Mouse (Mus musculus): ENCODE measurements at regions not wholly inside any gene's neighbourhood (a gene's known extent, or its start where the extent isn't known, plus 50 kb on each side); places are given as distances from the start of the nearest gene placed in this dataset.

- H3K4me1 ChIP-seq (ENCODE audit: control insufficient read depth, insufficient read depth, low read length): no peaks in the 10 kb centered on the region
- H3K27me3 ChIP-seq (ENCODE audit: control insufficient read depth, insufficient read depth, low read length): no peaks in the 10 kb centered on the region
- no peaks in the 10 kb centered on the region for H3K36me3 ChIP-seq (ENCODE audit: control insufficient read depth, insufficient read depth, low read length)
- H3K4me3 ChIP-seq (ENCODE audit: control insufficient read depth, low read depth, low read length): no peak overlapping the region
- no peak overlapping the region for H3K27ac ChIP-seq (ENCODE audit: control insufficient read depth, insufficient read depth, low read depth, low read length)
- no peak for TF ChIP-seq CTCF (IDR thresholded peaks at IDR 0.05; ENCODE audit: control insufficient read depth, insufficient read depth, insufficient replicate concordance, low read depth, low read length)
- TF ChIP-seq POLR2A (IDR thresholded peaks at IDR 0.05; ENCODE audit: control insufficient read depth, low read depth, low read length): no peak
These were observed 188.5 kb upstream of the Adra1b start for GRCm38 (mm10) chr11:44089514-44089913.

- H3K27ac ChIP-seq (ENCODE audit: control insufficient read depth, insufficient read depth, low read depth, low read length): no peak overlapping the region
- no peak overlapping the region for H3K4me3 ChIP-seq (ENCODE audit: control insufficient read depth, low read depth, low read length)
- no peak for TF ChIP-seq CTCF (IDR thresholded peaks at IDR 0.05; ENCODE audit: control insufficient read depth, insufficient read depth, insufficient replicate concordance, low read depth, low read length)
- no peak for TF ChIP-seq POLR2A (IDR thresholded peaks at IDR 0.05; ENCODE audit: control insufficient read depth, low read depth, low read length)
- no peaks in the 10 kb centered on the region for H3K27me3 ChIP-seq (ENCODE audit: control insufficient read depth, insufficient read depth, low read length)
- H3K4me1 ChIP-seq (ENCODE audit: control insufficient read depth, insufficient read depth, low read length): no peaks in the 10 kb centered on the region
- H3K36me3 ChIP-seq (ENCODE audit: control insufficient read depth, insufficient read depth, low read length): no peaks in the 10 kb centered on the region
These were observed 194.3 kb upstream of the Adra1b start for GRCm38 (mm10) chr11:44095280-44095679.

- no peak for TF ChIP-seq CTCF (IDR thresholded peaks at IDR 0.05; ENCODE audit: control insufficient read depth, insufficient read depth, insufficient replicate concordance, low read depth, low read length)
- TF ChIP-seq POLR2A (IDR thresholded peaks at IDR 0.05; ENCODE audit: control insufficient read depth, low read depth, low read length): no peak
- H3K4me3 ChIP-seq (ENCODE audit: control insufficient read depth, low read depth, low read length): no peak overlapping the region
- no peaks in the 10 kb centered on the region for H3K27me3 ChIP-seq (ENCODE audit: control insufficient read depth, insufficient read depth, low read length)
- no peaks in the 10 kb centered on the region for H3K36me3 ChIP-seq (ENCODE audit: control insufficient read depth, insufficient read depth, low read length)
- no peaks in the 10 kb centered on the region for H3K4me1 ChIP-seq (ENCODE audit: control insufficient read depth, insufficient read depth, low read length)
- H3K27ac ChIP-seq (ENCODE audit: control insufficient read depth, insufficient read depth, low read depth, low read length): no peak overlapping the region
These were observed 202.3 kb upstream of the Adra1b start for GRCm38 (mm10) chr11:44103188-44103840.

GRCm38 (mm10) chr11:44103841-44104191, 202.8 kb upstream of the Adra1b start:
- no peak for TF ChIP-seq POLR2A (IDR thresholded peaks at IDR 0.05; ENCODE audit: control insufficient read depth, low read depth, low read length)
- TF ChIP-seq CTCF (IDR thresholded peaks at IDR 0.05; ENCODE audit: control insufficient read depth, insufficient read depth, insufficient replicate concordance, low read depth, low read length): no peak
- Histone ChIP-seq H3K4me3 (ENCODE audit: control insufficient read depth, low read depth, low read length) (no peak overlapping the region), H3K27ac (ENCODE audit: control insufficient read depth, insufficient read depth, low read depth, low read length) (no peak overlapping the region), H3K36me3 (ENCODE audit: control insufficient read depth, insufficient read depth, low read length) (no peaks in the 10 kb centered on the region), H3K4me1 (ENCODE audit: control insufficient read depth, insufficient read depth, low read length) (no peaks in the 10 kb centered on the region), H3K27me3 (ENCODE audit: control insufficient read depth, insufficient read depth, low read length) (no peaks in the 10 kb centered on the region)

- no peak overlapping the region for H3K4me3 ChIP-seq (ENCODE audit: control insufficient read depth, low read depth, low read length)
- TF ChIP-seq POLR2A (IDR thresholded peaks at IDR 0.05; ENCODE audit: control insufficient read depth, low read depth, low read length) (no peak), CTCF (IDR thresholded peaks at IDR 0.05; ENCODE audit: control insufficient read depth, insufficient read depth, insufficient replicate concordance, low read depth, low read length) (no peak)
- H3K4me1 ChIP-seq (ENCODE audit: control insufficient read depth, insufficient read depth, low read length): no peaks in the 10 kb centered on the region
- H3K27ac ChIP-seq (ENCODE audit: control insufficient read depth, insufficient read depth, low read depth, low read length): no peak overlapping the region
- H3K36me3 ChIP-seq (ENCODE audit: control insufficient read depth, insufficient read depth, low read length): no peaks in the 10 kb centered on the region
- H3K27me3 ChIP-seq (ENCODE audit: control insufficient read depth, insufficient read depth, low read length): no peaks in the 10 kb centered on the region
These were observed 205.2 kb upstream of the Adra1b start for GRCm38 (mm10) chr11:44106231-44106630.

- no peak overlapping the region for H3K27ac ChIP-seq (ENCODE audit: control insufficient read depth, insufficient read depth, low read depth, low read length)
- H3K4me1 ChIP-seq (ENCODE audit: control insufficient read depth, insufficient read depth, low read length): no peaks in the 10 kb centered on the region
- no peak overlapping the region for H3K4me3 ChIP-seq (ENCODE audit: control insufficient read depth, low read depth, low read length)
- H3K36me3 ChIP-seq (ENCODE audit: control insufficient read depth, insufficient read depth, low read length): no peaks in the 10 kb centered on the region
- H3K27me3 ChIP-seq (ENCODE audit: control insufficient read depth, insufficient read depth, low read length): no peaks in the 10 kb centered on the region
- TF ChIP-seq CTCF (IDR thresholded peaks at IDR 0.05; ENCODE audit: control insufficient read depth, insufficient read depth, insufficient replicate concordance, low read depth, low read length): no peak
These were observed 210.5 kb upstream of the Adra1b start for GRCm38 (mm10) chr11:44111525-44111924.

- Histone ChIP-seq H3K36me3 (ENCODE audit: control insufficient read depth, insufficient read depth, low read length) (no peaks in the 10 kb centered on the region), H3K4me3 (ENCODE audit: control insufficient read depth, low read depth, low read length) (no peak overlapping the region), H3K4me1 (ENCODE audit: control insufficient read depth, insufficient read depth, low read length) (no peaks in the 10 kb centered on the region), H3K27ac (ENCODE audit: control insufficient read depth, insufficient read depth, low read depth, low read length) (no peak overlapping the region), H3K27me3 (ENCODE audit: control insufficient read depth, insufficient read depth, low read length) (no peaks in the 10 kb centered on the region)
- no peak for TF ChIP-seq CTCF (IDR thresholded peaks at IDR 0.05; ENCODE audit: control insufficient read depth, insufficient read depth, insufficient replicate concordance, low read depth, low read length)
- no peak for TF ChIP-seq POLR2A (IDR thresholded peaks at IDR 0.05; ENCODE audit: control insufficient read depth, low read depth, low read length)
These were observed 226.1 kb upstream of the Adra1b start for GRCm38 (mm10) chr11:44127088-44127487.

- TF ChIP-seq CTCF (IDR thresholded peaks at IDR 0.05; ENCODE audit: control insufficient read depth, insufficient read depth, insufficient replicate concordance, low read depth, low read length) (no peak), POLR2A (IDR thresholded peaks at IDR 0.05; ENCODE audit: control insufficient read depth, low read depth, low read length) (no peak)
- H3K27me3 ChIP-seq (ENCODE audit: control insufficient read depth, insufficient read depth, low read length): no peaks in the 10 kb centered on the region
- no peaks in the 10 kb centered on the region for H3K36me3 ChIP-seq (ENCODE audit: control insufficient read depth, insufficient read depth, low read length)
- no peak overlapping the region for H3K4me3 ChIP-seq (ENCODE audit: control insufficient read depth, low read depth, low read length)
- no peaks in the 10 kb centered on the region for H3K4me1 ChIP-seq (ENCODE audit: control insufficient read depth, insufficient read depth, low read length)
- no peak overlapping the region for H3K27ac ChIP-seq (ENCODE audit: control insufficient read depth, insufficient read depth, low read depth, low read length)
These were observed 227.5 kb upstream of the Adra1b start for GRCm38 (mm10) chr11:44128481-44128880.
